Mouse (Mus musculus): ENCODE data around the gene Tsnax. TPM values are rescaled to one million over a fixed set of nuclear protein-coding genes. Genes with fewer than 3 reads are reported as not detected.

The Tsnax gene
- polyA plus RNA-seq, 1 experiment from 2014 or later: 92.4 TPM

DNA sequence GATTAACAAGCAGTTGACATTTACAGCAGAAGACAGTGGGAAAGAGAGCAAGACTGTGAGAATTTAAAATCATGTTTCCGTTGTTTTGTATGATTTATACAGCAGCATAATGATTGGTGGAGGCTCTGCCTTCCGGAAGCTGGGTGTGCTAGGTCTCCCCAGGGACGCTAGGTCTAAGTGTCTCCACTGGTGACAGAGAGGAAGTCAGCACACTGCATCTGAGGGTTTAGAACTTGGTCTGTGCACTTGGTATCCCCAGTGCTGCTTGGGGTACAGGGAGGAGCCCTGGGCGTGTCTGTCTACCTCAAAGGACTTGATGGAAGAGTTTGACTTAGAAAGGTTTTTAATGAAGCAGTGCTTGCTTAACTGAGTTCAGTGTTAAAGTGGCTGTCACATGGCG, 16.0 kb downstream of the Tsnax start:
- no peaks in the 10 kb centered on the region for H3K4me1 ChIP-seq (ENCODE audit: control insufficient read depth in 2 of 2, insufficient read depth in 2 of 2, low read length in 2 of 2)
- WGBS: 90% methylated on average over 5 of the region's 5 CpGs
- no peak overlapping the region for H3K4me3 ChIP-seq (ENCODE audit: control insufficient read depth in 1 of 2, insufficient read depth in 1 of 2, low read depth in 1 of 2, low read length in 2 of 2)
- no peak overlapping the region for H3K9ac ChIP-seq (ENCODE audit: low read length)
- no peak overlapping the region for H3K27ac ChIP-seq (replicated peaks in 1 of 2; ENCODE audit: control insufficient read depth in 1 of 2, insufficient read depth in 1 of 2, low read depth in 2 of 2, low read length in 2 of 2)
- no peaks in the 10 kb centered on the region for H3K27me3 ChIP-seq (ENCODE audit: control insufficient read depth, insufficient read depth, low read length)
- H3K36me3 ChIP-seq (ENCODE audit: control insufficient read depth, insufficient read depth, low read length): peaks cover 99% of the 10 kb centered on the region
- ATAC-seq (ENCODE audit: insufficient number of reproducible peaks, insufficient read depth, low FRiP score, low read depth): no peak
- H3K9me3 ChIP-seq (ENCODE audit: control insufficient read depth, low read length): no peaks in the 10 kb centered on the region
- H3K4me2 ChIP-seq (ENCODE audit: low read length): no peak overlapping the region

DNA sequence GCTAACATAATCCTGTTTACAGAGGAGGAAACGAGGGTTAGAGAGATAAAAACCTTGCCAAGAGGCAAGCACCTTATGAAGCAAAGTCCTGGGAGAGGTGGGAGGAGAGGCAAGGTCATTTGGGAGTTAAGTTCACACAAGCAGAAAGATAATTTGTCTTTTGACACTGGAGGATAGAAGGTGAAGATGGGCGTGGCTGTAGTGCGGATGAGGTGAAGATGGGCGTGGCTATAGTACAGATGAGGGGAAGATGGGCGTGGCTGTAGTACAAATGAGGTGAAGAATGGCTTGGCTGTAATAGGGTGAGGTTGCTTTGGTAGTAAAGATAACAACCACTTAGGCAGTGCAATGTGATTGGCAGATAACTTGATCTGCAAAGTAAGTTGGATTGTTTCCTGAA, 18.5 kb downstream of the Tsnax start:
- Histone ChIP-seq H3K4me2 (ENCODE audit: low read length) (no peak overlapping the region), H3K27me3 (ENCODE audit: control insufficient read depth, insufficient read depth, low read length) (no peaks in the 10 kb centered on the region), H3K36me3 (ENCODE audit: control insufficient read depth, insufficient read depth, low read length) (peaks cover 89% of the 10 kb centered on the region), H3K9me3 (ENCODE audit: control insufficient read depth, low read length) (no peaks in the 10 kb centered on the region), H3K27ac (replicated peaks in 1 of 2; ENCODE audit: control insufficient read depth in 1 of 2, insufficient read depth in 1 of 2, low read depth in 2 of 2, low read length in 2 of 2) (no peak overlapping the region), H3K9ac (ENCODE audit: low read length) (no peak overlapping the region), H3K4me1 (ENCODE audit: control insufficient read depth in 2 of 2, insufficient read depth in 2 of 2, low read length in 2 of 2) (no peaks in the 10 kb centered on the region), H3K4me3 (ENCODE audit: control insufficient read depth in 1 of 2, insufficient read depth in 1 of 2, low read depth in 1 of 2, low read length in 2 of 2) (no peak overlapping the region)
- 75% methylated on average over 5 of the region's 5 CpGs for WGBS
- no peak for ATAC-seq (ENCODE audit: insufficient number of reproducible peaks, insufficient read depth, low FRiP score, low read depth)

DNA sequence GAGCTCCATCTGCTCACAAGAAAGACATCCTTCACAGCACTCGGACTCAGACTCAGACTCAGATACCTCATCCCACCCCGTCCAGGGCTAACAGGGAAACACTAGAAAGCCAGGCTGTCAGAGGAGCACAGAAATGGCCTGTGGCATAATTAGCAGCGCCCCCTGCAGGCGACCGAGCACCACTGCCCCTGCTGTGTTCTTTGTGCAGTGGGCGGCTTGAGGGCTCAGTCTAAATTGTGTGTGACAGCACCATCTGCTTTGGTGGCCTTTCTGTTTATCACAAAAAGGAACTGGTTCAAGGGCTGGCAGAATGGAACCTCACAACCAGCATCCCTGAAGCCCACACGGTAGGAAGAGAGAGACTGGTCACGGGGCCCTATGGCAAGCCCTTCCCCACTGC, 21.9 kb downstream of the Tsnax start:
- Histone ChIP-seq H3K27ac (replicated peaks in 1 of 2; ENCODE audit: control insufficient read depth in 1 of 2, insufficient read depth in 1 of 2, low read depth in 2 of 2, low read length in 2 of 2) (no peak overlapping the region), H3K4me2 (ENCODE audit: low read length) (no peak overlapping the region), H3K36me3 (ENCODE audit: control insufficient read depth, insufficient read depth, low read length) (peaks cover 87% of the 10 kb centered on the region), H3K9me3 (ENCODE audit: control insufficient read depth, low read length) (no peaks in the 10 kb centered on the region), H3K27me3 (ENCODE audit: control insufficient read depth, insufficient read depth, low read length) (no peaks in the 10 kb centered on the region), H3K4me1 (ENCODE audit: control insufficient read depth in 2 of 2, insufficient read depth in 2 of 2, low read length in 2 of 2) (no peaks in the 10 kb centered on the region), H3K9ac (ENCODE audit: low read length) (no peak overlapping the region), H3K4me3 (ENCODE audit: control insufficient read depth in 1 of 2, insufficient read depth in 1 of 2, low read depth in 1 of 2, low read length in 2 of 2) (no peak overlapping the region)
- no peak for ATAC-seq (ENCODE audit: insufficient number of reproducible peaks, insufficient read depth, low FRiP score, low read depth)
- WGBS: 42% methylated on average over 8 of the region's 8 CpGs

DNA sequence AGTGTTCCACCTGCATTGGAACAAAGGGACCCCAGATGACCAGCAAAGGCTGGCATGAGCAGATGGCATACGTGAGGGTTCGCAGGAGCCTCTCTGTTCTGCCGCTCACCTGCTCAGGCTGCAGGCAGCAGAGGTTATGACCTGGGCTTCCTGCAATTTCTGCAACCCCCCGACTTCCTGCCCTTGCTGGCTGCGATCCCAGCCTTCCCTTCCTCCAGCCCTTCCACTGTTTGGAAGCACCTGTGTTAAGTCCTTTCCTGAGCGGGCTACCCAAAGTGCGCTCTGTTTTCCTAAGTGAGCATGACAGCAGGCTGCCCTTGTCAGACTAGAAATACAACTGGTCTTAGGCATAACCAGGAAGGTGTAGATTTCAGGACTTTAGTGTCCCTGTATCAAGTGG, 24.3 kb downstream of the Tsnax start:
- no peak for ATAC-seq (ENCODE audit: insufficient number of reproducible peaks, insufficient read depth, low FRiP score, low read depth)
- H3K27me3 ChIP-seq (ENCODE audit: control insufficient read depth, insufficient read depth, low read length): no peaks in the 10 kb centered on the region
- H3K9me3 ChIP-seq (ENCODE audit: control insufficient read depth, low read length): no peaks in the 10 kb centered on the region
- H3K4me2 ChIP-seq (ENCODE audit: low read length): no peak overlapping the region
- H3K9ac ChIP-seq (ENCODE audit: low read length): no peak overlapping the region
- 66% methylated on average over 7 of the region's 7 CpGs for WGBS
- no peak overlapping the region for H3K4me3 ChIP-seq (ENCODE audit: control insufficient read depth in 1 of 2, insufficient read depth in 1 of 2, low read depth in 1 of 2, low read length in 2 of 2)
- peak overlapping the region; percentile 8 to 42; a peak in 1 of 4 replicates for H3K27ac ChIP-seq (replicated peaks in 1 of 2; ENCODE audit: control insufficient read depth in 1 of 2, insufficient read depth in 1 of 2, low read depth in 2 of 2, low read length in 2 of 2)
- no peaks in the 10 kb centered on the region; a peak in 1 of 4 replicates for H3K4me1 ChIP-seq (ENCODE audit: control insufficient read depth in 2 of 2, insufficient read depth in 2 of 2, low read length in 2 of 2)
- H3K36me3 ChIP-seq (ENCODE audit: control insufficient read depth, insufficient read depth, low read length): peaks cover 65% of the 10 kb centered on the region

DNA sequence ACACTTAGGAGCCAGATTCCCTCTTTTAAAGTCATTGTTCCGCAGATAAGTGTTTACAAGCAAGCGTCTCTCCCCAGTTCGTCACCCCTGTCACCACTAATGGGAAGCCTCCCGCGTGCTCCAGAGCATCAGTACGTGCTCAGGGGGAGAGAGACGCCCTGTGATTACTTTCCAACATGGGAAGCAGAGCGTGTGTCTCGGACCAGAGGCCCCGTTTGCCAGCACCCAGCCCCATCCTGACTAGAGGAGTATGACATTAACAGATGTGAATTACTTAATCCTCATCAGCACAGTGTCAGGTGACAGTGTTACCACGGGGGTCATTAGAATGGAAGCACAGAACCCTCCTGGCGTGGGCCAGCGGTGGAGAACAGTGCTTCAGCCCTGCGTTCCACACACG, 25.9 kb downstream of the Tsnax start:
- H3K9me3 ChIP-seq (ENCODE audit: control insufficient read depth, low read length): no peaks in the 10 kb centered on the region
- no peak overlapping the region for H3K27ac ChIP-seq (replicated peaks in 1 of 2; ENCODE audit: control insufficient read depth in 1 of 2, insufficient read depth in 1 of 2, low read depth in 2 of 2, low read length in 2 of 2)
- no peak overlapping the region for H3K4me2 ChIP-seq (ENCODE audit: low read length)
- H3K4me1 ChIP-seq (ENCODE audit: control insufficient read depth in 2 of 2, insufficient read depth in 2 of 2, low read length in 2 of 2): no peaks in the 10 kb centered on the region; a peak in 1 of 4 replicates
- 83% methylated on average over 15 of the region's 15 CpGs for WGBS
- no peak overlapping the region for H3K9ac ChIP-seq (ENCODE audit: low read length)
- 0 out of 2 replicates have a peak, but pooled peaks have one; percentile 42 for ATAC-seq (ENCODE audit: insufficient number of reproducible peaks, insufficient read depth, low FRiP score, low read depth)
- peaks cover 49% of the 10 kb centered on the region for H3K36me3 ChIP-seq (ENCODE audit: control insufficient read depth, insufficient read depth, low read length)
- no peaks in the 10 kb centered on the region for H3K27me3 ChIP-seq (ENCODE audit: control insufficient read depth, insufficient read depth, low read length)
- no peak overlapping the region for H3K4me3 ChIP-seq (ENCODE audit: control insufficient read depth in 1 of 2, insufficient read depth in 1 of 2, low read depth in 1 of 2, low read length in 2 of 2)

DNA sequence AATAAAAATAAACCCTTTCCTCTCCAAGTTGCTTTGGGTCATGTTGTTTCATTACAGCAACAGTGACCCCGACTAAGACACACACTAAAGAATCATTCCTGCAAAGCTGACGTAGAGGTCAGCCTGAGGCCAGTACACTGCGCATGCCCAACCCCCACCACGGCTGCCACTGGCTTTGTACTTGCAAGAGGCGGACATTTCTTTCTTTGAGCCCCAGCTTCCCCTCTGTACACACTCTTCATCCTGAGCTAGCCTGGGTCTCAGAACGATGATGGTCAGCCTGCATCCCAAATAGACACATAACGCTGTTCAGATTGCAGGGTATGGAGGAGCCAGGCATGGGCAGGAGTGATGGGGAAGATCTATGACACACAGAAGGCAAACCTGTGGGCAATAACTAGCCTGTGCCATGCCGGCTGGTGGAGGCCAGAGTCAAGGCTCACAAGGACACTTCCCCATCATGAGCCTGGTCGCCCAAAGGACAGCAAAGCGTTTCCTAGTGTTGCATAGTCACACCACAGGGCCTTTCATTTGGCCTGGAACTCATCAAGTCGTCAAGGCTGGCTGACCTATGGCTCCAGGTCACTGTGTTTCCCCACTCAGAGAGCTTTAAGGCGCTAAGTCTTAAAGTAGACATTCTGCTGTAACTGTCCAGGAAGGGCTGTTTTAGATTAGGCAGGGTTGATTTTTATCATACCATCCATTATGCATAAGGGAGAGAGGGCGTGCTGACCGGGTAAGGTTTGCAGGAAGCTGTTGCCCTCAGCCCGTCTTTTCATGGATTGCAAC, 28.0 kb downstream of the Tsnax start:
- no peak for ATAC-seq (ENCODE audit: insufficient number of reproducible peaks, insufficient read depth, low FRiP score, low read depth)
- 57% methylated on average over 15 of the region's 15 CpGs for WGBS
- H3K9me3 ChIP-seq (ENCODE audit: control insufficient read depth, low read length): 0 out of 2 replicates have a peak, but pooled peaks cover 3% of the 10 kb centered on the region
- no peaks in the 10 kb centered on the region for H3K27me3 ChIP-seq (ENCODE audit: control insufficient read depth, insufficient read depth, low read length)
- H3K36me3 ChIP-seq (ENCODE audit: control insufficient read depth, insufficient read depth, low read length): peaks cover 38% of the 10 kb centered on the region; the same call in 1 of the 2 replicates
- no peak overlapping the region for H3K4me2 ChIP-seq (ENCODE audit: low read length)
- no peak overlapping the region for H3K9ac ChIP-seq (ENCODE audit: low read length)
- H3K27ac ChIP-seq (replicated peaks in 1 of 2; ENCODE audit: control insufficient read depth in 1 of 2, insufficient read depth in 1 of 2, low read depth in 2 of 2, low read length in 2 of 2): no peak overlapping the region
- no peaks in the 10 kb centered on the region; a peak in 1 of 4 replicates for H3K4me1 ChIP-seq (ENCODE audit: control insufficient read depth in 2 of 2, insufficient read depth in 2 of 2, low read length in 2 of 2)
- no peak overlapping the region for H3K4me3 ChIP-seq (ENCODE audit: control insufficient read depth in 1 of 2, insufficient read depth in 1 of 2, low read depth in 1 of 2, low read length in 2 of 2)

DNA sequence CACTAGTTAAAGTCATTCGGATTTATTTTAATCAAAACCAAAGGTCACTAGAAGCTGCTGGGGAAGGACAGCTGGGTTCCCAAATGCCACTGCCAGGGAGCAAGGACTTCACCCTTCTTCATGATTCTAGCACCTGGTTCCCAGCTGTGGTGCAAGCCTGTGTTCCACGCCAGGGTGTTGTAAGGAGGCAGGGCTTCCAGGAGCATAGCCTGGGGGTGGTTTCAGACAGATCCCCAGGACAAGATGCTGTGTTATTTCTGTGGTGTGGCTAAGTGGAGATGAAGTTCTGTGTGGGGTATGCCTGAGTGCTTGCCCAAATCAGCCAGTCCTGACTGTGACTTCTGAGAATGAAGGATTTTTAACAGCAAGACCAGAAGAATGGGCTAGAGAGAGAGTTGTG, 28.7 kb downstream of the Tsnax start:
- no peak overlapping the region for H3K9ac ChIP-seq (ENCODE audit: low read length)
- H3K4me3 ChIP-seq (ENCODE audit: control insufficient read depth in 1 of 2, insufficient read depth in 1 of 2, low read depth in 1 of 2, low read length in 2 of 2): no peak overlapping the region
- H3K9me3 ChIP-seq (ENCODE audit: control insufficient read depth, low read length): 0 out of 2 replicates have a peak, but pooled peaks cover 3% of the 10 kb centered on the region
- no peak overlapping the region for H3K27ac ChIP-seq (replicated peaks in 1 of 2; ENCODE audit: control insufficient read depth in 1 of 2, insufficient read depth in 1 of 2, low read depth in 2 of 2, low read length in 2 of 2)
- ATAC-seq (ENCODE audit: insufficient number of reproducible peaks, insufficient read depth, low FRiP score, low read depth): no peak
- H3K4me2 ChIP-seq (ENCODE audit: low read length): no peak overlapping the region
- 50% methylated on average over 2 of the region's 2 CpGs for WGBS
- H3K36me3 ChIP-seq (ENCODE audit: control insufficient read depth, insufficient read depth, low read length): peaks cover 34% of the 10 kb centered on the region; the same call in 1 of the 2 replicates
- no peaks in the 10 kb centered on the region; a peak in 1 of 4 replicates for H3K4me1 ChIP-seq (ENCODE audit: control insufficient read depth in 2 of 2, insufficient read depth in 2 of 2, low read length in 2 of 2)
- H3K27me3 ChIP-seq (ENCODE audit: control insufficient read depth, insufficient read depth, low read length): no peaks in the 10 kb centered on the region
